Mouse (Mus musculus): ENCODE results near the gene Snupn. TPM values are rescaled to one million over a fixed set of nuclear protein-coding genes. Genes with fewer than 3 reads are reported as not detected.
"Not testable (repeated sequence)": the region's sequence is repeated elsewhere in the genome, so short reads cannot be mapped to it uniquely, and the experiment has no call there.

Gene Snupn
- total RNA-seq (2018; cell fraction: chromatin; rRNA removed) = 10 to 100 TPM in 1 of 26 experiments, 1 to 10 TPM in 25; 1.4 to 12.5 (median 6.4) TPM
- 1 to 10 TPM; 3.1 to 8.4 (median 6.0) TPM for total RNA-seq (2018; cell fraction: cytosol; rRNA removed)
- total RNA-seq (2018; cell fraction: nucleus; rRNA removed) = 1 to 10 TPM; 1.2 to 8.8 (median 5.2) TPM
- 5.8 to 9.0 TPM (median 7.9 TPM) in 3 replicates for polyA plus RNA-seq (2018)

DNA sequence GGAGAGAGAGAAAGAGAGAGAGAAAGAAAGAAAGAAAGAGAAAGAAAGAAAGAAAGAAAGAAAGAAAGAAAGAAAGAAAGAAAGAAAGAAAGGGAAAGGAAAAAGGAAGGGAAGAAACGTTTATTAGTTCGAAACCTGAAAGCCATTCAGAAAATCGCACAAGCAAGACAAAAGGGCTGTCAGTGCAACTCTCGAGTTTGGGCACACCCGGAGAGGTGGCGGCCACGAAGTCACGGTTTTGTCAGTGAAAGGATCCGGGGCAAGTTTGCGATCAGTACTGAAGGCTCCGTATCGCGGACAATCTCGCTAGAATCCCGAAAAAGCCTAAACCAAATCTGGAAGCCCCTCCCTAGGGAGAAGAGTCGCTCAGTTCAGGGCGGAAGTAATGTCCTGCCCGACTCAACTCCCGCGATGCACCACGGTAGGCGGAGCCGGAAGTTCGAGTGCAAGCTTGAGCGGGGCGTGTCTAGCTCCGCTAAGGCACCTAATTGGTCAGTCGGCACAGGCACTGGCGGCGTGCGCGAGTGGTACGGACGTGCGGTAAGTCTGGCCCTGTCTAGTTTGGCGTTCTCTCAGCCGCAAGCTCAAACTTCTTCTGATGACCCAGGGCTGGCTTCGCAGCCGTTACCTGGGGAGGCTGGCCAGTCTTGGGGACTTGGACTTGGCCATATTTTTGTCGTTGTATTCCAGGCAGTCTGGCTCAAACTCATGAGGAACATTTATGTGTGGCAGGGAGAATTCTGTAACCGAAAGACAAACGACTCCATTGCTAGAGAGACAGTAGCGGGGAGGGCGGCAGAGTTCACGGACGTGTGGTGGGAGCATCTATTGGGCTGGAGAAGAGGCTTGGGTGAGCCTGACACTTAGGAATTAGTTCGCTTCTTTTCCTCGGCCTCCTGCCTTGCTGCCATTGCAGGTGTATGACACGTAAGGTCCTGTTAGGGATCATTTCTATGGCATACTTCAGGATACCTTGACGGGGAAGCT is at the start of gene Snupn:
Gene Snupn, plus strand, starts transcription at position 465 of the 987 bp plus-strand sequence.
- Histone ChIP-seq H3K79me2 (ENCODE audit: inconsistent target) (no peaks in the 10 kb centered on the region), H3K36me3 (ENCODE audit: inconsistent target) (no peaks in the 10 kb centered on the region), H3K4me3 (ENCODE audit: inconsistent target) (peak within 1 kb of the TSS; percentile 77), H3K27ac (peak within 1 kb of the TSS; percentile 71)
- under 1% methylated on average over 49 of the region's 50 CpGs for WGBS (ENCODE audit: missing documents)

DNA sequence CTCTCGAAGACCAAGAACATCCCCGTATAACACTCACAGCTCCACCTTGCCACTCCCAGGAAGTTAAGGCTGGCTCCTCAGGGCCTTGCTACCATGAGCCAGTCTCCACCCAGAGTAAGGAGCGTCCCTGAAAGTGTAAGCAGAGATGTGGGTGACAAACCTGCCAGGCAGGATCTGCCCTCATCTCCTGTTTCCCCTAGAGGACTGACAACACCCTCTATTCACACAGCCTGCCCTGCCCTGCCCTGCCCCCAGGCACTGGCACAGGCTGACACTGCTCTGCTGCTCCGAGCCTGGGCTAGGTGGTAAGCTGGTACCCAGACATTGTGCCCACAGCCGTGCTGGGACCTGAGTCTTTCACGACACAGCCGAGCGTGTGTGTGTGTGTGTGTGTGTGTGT is 49.5 kb upstream of the Snupn start:
- Histone ChIP-seq H3K4me3 (ENCODE audit: inconsistent target) (no peak overlapping the region), H3K36me3 (ENCODE audit: inconsistent target) (no peaks in the 10 kb centered on the region), H3K79me2 (ENCODE audit: inconsistent target) (no peaks in the 10 kb centered on the region), H3K27ac (no peak overlapping the region)
- WGBS (ENCODE audit: missing documents) = 30% methylated on average over 4 of the region's 8 CpGs

DNA sequence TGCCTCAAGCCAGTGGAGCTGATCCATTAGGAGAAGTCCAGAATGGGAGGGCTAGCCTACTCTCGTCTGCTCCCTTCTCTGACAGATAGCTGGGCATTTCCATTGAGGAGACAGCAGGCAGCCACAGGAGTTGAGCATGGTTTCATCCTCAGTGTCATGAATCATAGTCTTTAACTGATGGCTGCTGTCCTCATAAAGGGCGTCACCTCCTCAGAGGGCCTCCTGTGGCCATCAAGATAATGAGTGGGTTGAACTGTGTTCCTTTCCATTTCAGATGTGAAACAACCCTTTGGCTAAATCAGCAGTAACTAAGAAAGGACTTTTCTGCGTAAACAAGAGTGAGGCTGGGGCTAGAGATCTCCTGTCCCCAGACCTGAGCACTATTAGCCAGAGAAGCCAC is 47.0 kb upstream of the Snupn start:
- WGBS (ENCODE audit: missing documents) = 90% methylated on average over 3 of the region's 3 CpGs
- Histone ChIP-seq H3K27ac (no peak overlapping the region), H3K79me2 (ENCODE audit: inconsistent target) (no peaks in the 10 kb centered on the region), H3K36me3 (ENCODE audit: inconsistent target) (no peaks in the 10 kb centered on the region), H3K4me3 (ENCODE audit: inconsistent target) (no peak overlapping the region)

DNA sequence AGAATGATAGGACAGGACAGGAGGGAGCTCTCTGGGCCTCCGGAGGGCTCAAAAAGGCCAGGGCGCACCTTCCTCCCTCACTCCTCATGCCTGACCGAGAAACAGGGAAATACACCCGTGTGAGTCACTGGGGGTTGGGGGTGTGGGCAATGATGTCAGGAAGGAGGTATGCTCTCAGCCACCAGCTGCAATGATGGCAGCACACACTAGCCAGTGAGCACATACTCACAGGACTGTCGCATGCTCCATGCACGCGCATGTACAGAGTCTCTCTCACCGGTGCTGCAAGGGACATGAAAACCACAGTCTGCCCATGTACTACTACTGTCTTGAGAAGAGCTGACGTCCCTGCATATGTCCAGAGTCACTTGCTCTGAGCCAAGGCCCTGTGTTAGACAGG is 43.1 kb upstream of the Snupn start:
- Histone ChIP-seq H3K27ac (no peak overlapping the region), H3K36me3 (ENCODE audit: inconsistent target) (no peaks in the 10 kb centered on the region), H3K4me3 (ENCODE audit: inconsistent target) (no peak overlapping the region), H3K79me2 (ENCODE audit: inconsistent target) (no peaks in the 10 kb centered on the region)
- WGBS (ENCODE audit: missing documents) = 56% methylated on average over 9 of the region's 9 CpGs

DNA sequence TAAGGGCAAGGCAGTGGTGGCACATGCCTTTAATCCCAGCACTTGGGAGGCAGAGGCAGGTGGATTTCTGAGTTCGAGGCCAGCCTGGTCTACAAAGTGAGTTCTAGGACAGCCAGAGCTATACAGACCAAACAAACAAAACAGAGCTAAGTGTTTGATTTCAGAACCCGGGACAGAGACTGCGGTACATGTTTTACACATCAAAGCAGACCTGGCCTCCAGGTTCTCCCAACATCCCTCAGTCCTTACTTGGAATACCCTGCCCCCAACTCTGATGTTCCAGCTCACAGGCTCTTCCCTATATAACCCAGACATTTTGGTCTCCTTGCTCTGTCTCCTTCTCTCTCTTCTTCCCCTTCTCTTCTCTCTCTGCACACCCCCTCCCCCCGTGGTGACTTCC is 40.7 kb upstream of the Snupn start:
- not testable (repeated sequence) for H3K36me3 ChIP-seq (ENCODE audit: inconsistent target); H3K27ac ChIP-seq; H3K79me2 ChIP-seq (ENCODE audit: inconsistent target); H3K4me3 ChIP-seq (ENCODE audit: inconsistent target)
- 67% methylated on average over 4 of the region's 4 CpGs for WGBS (ENCODE audit: missing documents)

DNA sequence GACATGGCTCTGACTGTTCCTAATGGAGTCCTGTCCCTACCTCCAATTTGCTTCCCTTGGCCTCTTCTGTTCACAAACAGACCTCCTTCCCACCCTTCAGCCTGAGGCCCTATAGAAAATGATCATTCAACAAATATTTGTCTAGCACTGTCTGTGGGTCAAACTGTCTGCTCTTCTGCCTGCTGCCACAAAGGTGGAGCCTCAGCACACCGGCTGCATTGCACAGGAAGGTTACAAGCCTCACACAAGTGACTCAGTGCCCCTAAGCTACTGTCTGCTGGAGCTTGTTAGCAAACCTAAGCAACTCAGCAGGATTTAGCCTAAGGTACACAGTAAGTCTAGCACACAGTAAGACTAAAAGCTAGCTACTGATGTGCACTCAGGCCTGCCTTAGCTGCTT is 39.7 kb upstream of the Snupn start:
- H3K4me3 ChIP-seq (ENCODE audit: inconsistent target) = no peak overlapping the region
- H3K27ac ChIP-seq = no peak overlapping the region
- WGBS (ENCODE audit: missing documents) = 75% methylated on average over 1 of the region's 1 CpGs
- no peaks in the 10 kb centered on the region for H3K36me3 ChIP-seq (ENCODE audit: inconsistent target)
- no peaks in the 10 kb centered on the region for H3K79me2 ChIP-seq (ENCODE audit: inconsistent target)

DNA sequence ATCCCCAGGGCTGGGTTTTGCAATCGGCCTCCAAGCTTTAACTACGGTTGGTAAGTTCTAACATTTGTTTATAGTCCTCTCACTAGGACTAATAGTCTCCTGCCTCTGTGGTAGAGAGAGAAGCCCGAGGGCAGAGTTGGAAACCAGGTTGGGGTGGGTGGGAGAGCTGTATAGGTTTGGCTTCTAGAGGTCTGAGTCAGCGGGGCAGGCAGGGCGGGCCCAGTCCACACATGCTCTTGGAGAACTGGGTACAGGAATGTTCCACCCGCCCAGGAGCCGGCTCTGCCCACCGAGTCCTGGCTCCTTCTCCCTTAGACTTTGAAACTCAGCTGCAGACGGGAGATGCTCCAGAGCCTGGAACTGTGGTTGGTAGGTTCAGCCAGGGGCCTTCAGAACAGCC is 36.7 kb upstream of the Snupn start:
- peaks cover 17% of the 10 kb centered on the region for H3K36me3 ChIP-seq (ENCODE audit: inconsistent target)
- H3K27ac ChIP-seq = no peak overlapping the region
- no peaks in the 10 kb centered on the region for H3K79me2 ChIP-seq (ENCODE audit: inconsistent target)
- WGBS (ENCODE audit: missing documents) = 88% methylated on average over 9 of the region's 9 CpGs
- H3K4me3 ChIP-seq (ENCODE audit: inconsistent target) = no peak overlapping the region

DNA sequence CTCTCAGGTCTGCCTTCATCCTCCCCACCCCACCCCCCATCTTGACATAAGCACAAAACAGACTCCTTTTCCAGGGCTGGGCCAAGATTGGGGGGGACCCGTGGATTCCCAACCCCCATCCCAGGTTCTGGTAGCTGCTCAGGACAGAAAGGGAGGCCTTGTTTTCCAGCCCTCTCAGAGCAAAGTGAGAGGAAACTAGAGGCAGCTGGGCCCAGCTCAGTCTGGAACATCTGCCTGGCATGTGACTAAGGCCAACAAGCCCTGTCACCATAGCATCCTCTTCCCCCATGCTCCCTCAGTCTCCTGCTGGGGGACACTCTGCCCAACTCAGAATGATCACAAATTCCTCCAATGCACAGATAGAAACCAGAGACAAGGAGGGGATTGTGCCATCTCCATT is 35.6 kb upstream of the Snupn start:
- WGBS (ENCODE audit: missing documents) = 75% methylated on average over 1 of the region's 1 CpGs
- Histone ChIP-seq H3K4me3 (ENCODE audit: inconsistent target) (no peak overlapping the region), H3K79me2 (ENCODE audit: inconsistent target) (no peaks in the 10 kb centered on the region), H3K27ac (no peak overlapping the region), H3K36me3 (ENCODE audit: inconsistent target) (peaks cover 24% of the 10 kb centered on the region)

DNA sequence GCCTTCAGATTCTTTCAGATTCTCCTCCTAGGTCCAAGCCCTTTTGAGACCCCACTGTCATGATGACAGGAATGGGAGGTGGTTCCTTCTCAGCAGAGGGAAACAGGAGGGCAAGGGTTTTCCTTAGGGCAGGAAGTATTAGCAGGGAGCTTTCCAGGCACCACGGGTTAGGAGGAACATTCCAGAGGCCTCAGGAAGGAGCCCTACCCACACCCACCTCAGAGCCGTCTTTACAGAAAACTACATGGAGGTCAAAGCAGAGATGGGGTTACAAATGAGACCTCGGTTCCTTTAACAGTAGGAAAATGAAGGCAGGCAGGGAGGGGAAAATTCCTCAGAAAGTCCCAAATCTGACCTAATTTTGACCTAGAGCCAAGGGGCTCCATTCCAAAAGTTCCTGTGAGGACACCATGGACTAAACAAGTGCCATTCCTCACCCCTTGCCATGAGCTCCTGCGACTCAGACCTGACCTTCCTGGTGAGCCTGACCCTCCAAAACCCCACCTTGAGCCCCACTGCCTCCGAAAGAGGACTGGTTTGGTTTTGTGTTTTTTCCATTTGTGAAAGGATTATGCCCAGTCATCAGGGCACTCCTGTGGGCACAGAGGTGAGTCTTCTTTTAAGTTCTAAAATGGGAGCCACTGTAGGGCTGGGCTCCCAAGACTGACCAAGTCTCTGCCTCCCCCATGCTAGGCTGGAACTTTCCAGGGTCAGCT is 34.8 kb upstream of the Snupn start:
- peaks cover 25% of the 10 kb centered on the region for H3K36me3 ChIP-seq (ENCODE audit: inconsistent target)

DNA sequence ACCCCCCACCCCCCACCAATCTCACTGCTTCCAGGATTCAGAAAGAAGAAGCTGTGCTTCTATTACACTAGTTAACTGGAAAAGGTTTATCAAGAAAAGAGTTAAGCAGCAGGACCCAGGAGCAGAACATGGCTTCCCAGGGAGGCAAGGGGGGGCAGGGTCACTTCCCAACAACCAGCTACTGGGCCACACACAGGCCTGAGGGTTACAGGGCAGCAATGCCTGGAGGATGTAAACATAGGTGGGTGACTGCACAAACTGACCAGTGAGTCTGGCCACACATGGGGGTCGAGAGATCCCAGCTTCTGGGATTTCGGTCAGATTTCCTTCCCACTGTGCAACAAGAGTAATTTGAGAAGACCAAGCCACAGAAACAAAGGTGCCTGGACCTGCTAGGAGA is 33.5 kb upstream of the Snupn start:
- Histone ChIP-seq H3K36me3 (ENCODE audit: inconsistent target) (peaks cover 36% of the 10 kb centered on the region), H3K79me2 (ENCODE audit: inconsistent target) (no peaks in the 10 kb centered on the region; the same call in 1 of the 2 replicates), H3K27ac (no peak overlapping the region), H3K4me3 (ENCODE audit: inconsistent target) (no peak overlapping the region)
- WGBS (ENCODE audit: missing documents) = 83% methylated on average over 2 of the region's 2 CpGs

More for the DNA sequence above, 34.8 kb upstream of the Snupn start:
- H3K27ac ChIP-seq = no peak overlapping the region
- no peaks in the 10 kb centered on the region for H3K79me2 ChIP-seq (ENCODE audit: inconsistent target)
- 87% methylated on average over 5 of the region's 5 CpGs for WGBS (ENCODE audit: missing documents)
- no peak overlapping the region for H3K4me3 ChIP-seq (ENCODE audit: inconsistent target)

DNA sequence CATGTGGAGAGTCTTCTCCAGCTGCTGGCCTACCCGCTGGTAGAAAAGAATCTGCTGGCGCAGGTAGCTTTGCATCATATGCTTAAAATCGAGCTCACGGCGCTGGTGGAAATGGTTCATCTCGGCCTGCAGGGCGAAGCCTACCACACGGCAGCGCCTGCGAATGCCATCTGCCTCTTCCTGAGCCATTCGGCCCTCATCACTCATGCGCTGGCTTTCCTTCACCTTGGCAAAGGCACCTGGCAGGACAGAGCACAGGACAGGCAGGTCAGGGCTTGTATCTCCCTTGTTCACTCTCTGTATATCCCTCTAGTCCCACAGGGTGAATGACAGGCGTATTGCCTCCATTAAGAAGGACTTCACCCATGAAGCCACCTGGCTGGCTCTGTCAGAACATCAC is 32.2 kb upstream of the Snupn start:
- Histone ChIP-seq H3K36me3 (ENCODE audit: inconsistent target) (peaks cover 39% of the 10 kb centered on the region), H3K27ac (no peak overlapping the region), H3K79me2 (ENCODE audit: inconsistent target) (peaks cover 5% of the 10 kb centered on the region; the same call in 1 of the 2 replicates), H3K4me3 (ENCODE audit: inconsistent target) (no peak overlapping the region)
- 96% methylated on average over 13 of the region's 13 CpGs for WGBS (ENCODE audit: missing documents)

DNA sequence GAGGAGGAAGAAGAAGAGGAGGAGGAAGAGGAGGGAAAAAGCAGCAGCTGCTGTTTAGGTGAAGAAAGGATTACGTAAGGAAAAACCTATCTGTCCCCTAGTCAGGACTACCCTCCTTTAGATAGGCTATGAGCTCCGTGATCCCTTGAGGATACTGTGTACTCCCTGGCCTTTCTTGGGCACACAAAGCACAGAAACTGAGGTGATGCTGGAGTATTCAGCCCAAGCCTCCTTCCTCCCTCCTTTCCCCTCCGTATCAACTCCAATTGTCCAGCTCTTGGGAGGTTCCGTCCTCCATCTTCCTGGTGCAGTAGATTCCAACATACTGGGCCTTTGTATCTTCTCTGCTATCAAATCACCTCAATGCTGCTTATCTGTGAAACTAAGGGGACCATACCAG is 27.9 kb upstream of the Snupn start:
- H3K27ac ChIP-seq = no peak overlapping the region
- H3K79me2 ChIP-seq (ENCODE audit: inconsistent target) = peaks cover 29% of the 10 kb centered on the region; the same call in 1 of the 2 replicates
- no peak overlapping the region for H3K4me3 ChIP-seq (ENCODE audit: inconsistent target)
- H3K36me3 ChIP-seq (ENCODE audit: inconsistent target) = peaks cover 33% of the 10 kb centered on the region
- 76% methylated on average over 4 of the region's 4 CpGs for WGBS (ENCODE audit: missing documents)

DNA sequence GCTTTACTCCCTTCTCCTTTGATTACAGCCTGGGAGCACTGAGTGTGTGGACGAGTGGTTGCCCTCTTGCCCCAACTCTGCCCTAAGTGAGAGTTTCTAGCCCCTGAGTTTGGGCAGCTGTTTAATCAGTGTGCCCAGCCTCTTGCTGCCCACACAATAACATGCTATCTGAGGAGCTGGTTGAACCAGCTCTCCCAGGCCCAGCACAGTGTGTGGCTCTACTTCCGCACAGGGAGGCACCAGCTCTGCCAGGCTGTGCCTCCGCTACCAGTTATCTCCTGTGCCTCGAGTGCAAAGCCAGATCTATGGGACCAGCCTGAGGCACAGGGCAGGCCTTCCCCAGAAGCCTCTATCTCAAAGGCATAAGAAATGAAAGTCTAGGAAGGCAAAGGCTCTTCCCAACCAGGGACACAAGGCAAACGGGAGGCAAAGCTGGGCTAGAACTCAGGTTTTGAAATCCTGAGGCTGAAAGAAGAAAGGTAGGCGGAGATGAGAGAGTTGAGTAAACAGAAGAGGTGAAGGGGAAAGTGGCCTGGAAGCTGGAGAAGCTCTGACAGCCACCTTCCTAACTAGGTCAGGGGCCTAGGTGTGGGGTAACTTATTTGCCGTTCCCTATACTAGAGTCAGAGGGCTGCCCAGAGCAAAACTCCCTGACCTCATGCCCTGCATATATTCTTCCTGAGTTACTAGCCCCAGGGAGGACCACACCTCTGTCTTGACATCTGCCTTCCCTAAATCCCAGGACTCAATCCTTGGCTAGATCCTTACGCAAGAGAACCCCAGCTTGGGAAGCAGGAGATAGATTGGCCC is 26.6 kb upstream of the Snupn start:
- Histone ChIP-seq H3K27ac (peak overlapping the region; percentile 57), H3K36me3 (ENCODE audit: inconsistent target) (peaks cover 22% of the 10 kb centered on the region; the same call in 1 of the 2 replicates), H3K79me2 (ENCODE audit: inconsistent target) (peaks cover 29% of the 10 kb centered on the region; the same call in 1 of the 2 replicates), H3K4me3 (ENCODE audit: inconsistent target) (no peak overlapping the region)
- 76% methylated on average over 8 of the region's 8 CpGs for WGBS (ENCODE audit: missing documents)

DNA sequence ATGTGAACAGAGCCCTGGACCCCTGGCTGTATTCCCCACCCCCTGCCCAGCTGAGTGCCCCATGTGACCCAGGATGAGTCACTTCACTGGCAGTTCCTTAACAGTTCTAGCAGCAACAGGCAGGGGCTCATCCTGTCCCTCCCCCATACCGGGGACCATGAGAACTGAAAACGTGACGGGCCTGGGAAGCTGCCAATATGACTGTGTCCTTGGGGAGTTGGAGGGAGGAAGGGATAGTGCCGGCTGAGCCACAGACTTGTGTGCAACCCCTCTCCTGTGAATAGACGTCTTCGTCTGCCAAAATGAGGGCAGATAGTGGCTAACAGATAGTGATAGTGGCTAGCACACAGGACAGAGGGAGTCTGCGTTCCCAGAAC is 26.0 kb upstream of the Snupn start:
- H3K4me3 ChIP-seq (ENCODE audit: inconsistent target) = no peak overlapping the region
- peaks cover 20% of the 10 kb centered on the region; the same call in 1 of the 2 replicates for H3K36me3 ChIP-seq (ENCODE audit: inconsistent target)
- peak overlapping the region; percentile 57 for H3K27ac ChIP-seq
- WGBS (ENCODE audit: missing documents) = 20% methylated on average over 7 of the region's 7 CpGs
- H3K79me2 ChIP-seq (ENCODE audit: inconsistent target) = peaks cover 29% of the 10 kb centered on the region; the same call in 1 of the 2 replicates

Data from macrophage (primary cell).